Mouse (Mus musculus) ES-Bruce4 (cell line): Measurements from ENCODE around the gene Trak2. TPM values are rescaled to one million over a fixed set of nuclear protein-coding genes. Genes with fewer than 3 reads are reported as not detected.
"Not testable (repeated sequence)": the region's sequence is repeated elsewhere in the genome, so short reads cannot be mapped to it uniquely, and the experiment has no call there.

Source experiments
- H3K27ac ChIP-seq: 2 replicates; pipeline ENCODE4 v1.5.1; 2012; ENCODE audit warnings: low read length, inconsistent platforms; ENCODE audit not compliant: insufficient read depth
- H3K27me3 ChIP-seq: 2 replicates; pipeline ENCODE4 v1.6.1; 2012; ENCODE audit warnings: mild to moderate bottlenecking, low read length, inconsistent platforms; ENCODE audit not compliant: control insufficient read depth, poor library complexity, insufficient read depth, severe bottlenecking
- H3K36me3 ChIP-seq: 2 replicates; pipeline ENCODE4 v1.6.1; 2012; ENCODE audit warnings: inconsistent platforms, mild to moderate bottlenecking, low read length, moderate library complexity; ENCODE audit not compliant: control insufficient read depth, poor library complexity, insufficient read depth, severe bottlenecking
- H3K4me1 ChIP-seq: one replicate; pipeline ENCODE4 v1.8.1; 2011; ENCODE audit warnings: low read length; ENCODE audit not compliant: control insufficient read depth, insufficient read depth
- H3K4me3 ChIP-seq: 2 replicates; pipeline ENCODE4 v1.5.1; 2011; ENCODE audit warnings: low read depth, mild to moderate bottlenecking, low read length
- H3K9ac ChIP-seq: 2 replicates; pipeline ENCODE4 v1.6.1; 2012; ENCODE audit warnings: low read depth, mild to moderate bottlenecking, inconsistent platforms; ENCODE audit not compliant: poor library complexity, severe bottlenecking
- H3K9me3 ChIP-seq: replicated peaks from 2 replicates; pipeline ENCODE4 v1.6.1; 2012; ENCODE audit warnings: mild to moderate bottlenecking, low read length, inconsistent platforms; ENCODE audit not compliant: control insufficient read depth, poor library complexity, insufficient read depth, severe bottlenecking
- CTCF ChIP-seq: IDR thresholded peaks from one replicate; pipeline ENCODE4 v1.8.1; 2011; ENCODE audit warnings: low read depth, low read length
- EP300 ChIP-seq: IDR thresholded peaks from 2 replicates; pipeline ENCODE4 v1.6.1; 2011; ENCODE audit warnings: low read depth, low read length; ENCODE audit not compliant: insufficient read depth
- POLR2A ChIP-seq: IDR thresholded peaks from one replicate; pipeline ENCODE4 v1.8.1; 2011; ENCODE audit warnings: low read length; ENCODE audit not compliant: insufficient read depth
- polyA plus RNA-seq: library from polyadenylated mRNA; stranded (reverse); fragments of >200 nt; gene quantifications from 2 replicates; pipeline ENCODE4 v1.2.4, GENCODE M21; 2011; ENCODE audit warnings: low read depth; ENCODE audit not compliant: missing spikeins, insufficient read depth, insufficient read length

The Trak2 gene
- polyA plus RNA-seq, 1 experiment = 20.2 TPM

DNA sequence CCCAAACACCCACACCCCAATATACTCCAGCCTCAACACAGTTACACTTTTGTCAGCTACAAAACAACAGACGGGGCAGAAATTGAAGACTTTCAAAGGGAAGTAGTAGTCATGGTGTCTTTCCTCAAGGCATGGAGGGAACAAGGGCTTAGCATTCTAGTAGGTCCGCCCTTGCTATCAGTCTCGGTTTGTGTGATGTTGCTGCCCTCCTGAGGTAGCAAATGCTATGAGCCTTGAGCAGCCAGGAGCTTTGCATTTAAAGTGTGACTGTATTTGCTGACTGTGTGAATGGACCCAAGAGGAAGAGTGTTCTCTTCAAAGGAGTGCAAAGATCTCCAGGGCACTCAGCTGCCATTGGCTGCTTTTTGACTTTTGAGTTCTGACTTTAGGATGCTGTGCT is 75.7 kb downstream of the Trak2 start:
- not testable (repeated sequence) for H3K27ac ChIP-seq, H3K4me1 ChIP-seq, H3K9ac ChIP-seq, H3K27me3 ChIP-seq, H3K4me3 ChIP-seq, H3K9me3 ChIP-seq, H3K36me3 ChIP-seq
- TF ChIP-seq CTCF = peak; percentile 26

DNA sequence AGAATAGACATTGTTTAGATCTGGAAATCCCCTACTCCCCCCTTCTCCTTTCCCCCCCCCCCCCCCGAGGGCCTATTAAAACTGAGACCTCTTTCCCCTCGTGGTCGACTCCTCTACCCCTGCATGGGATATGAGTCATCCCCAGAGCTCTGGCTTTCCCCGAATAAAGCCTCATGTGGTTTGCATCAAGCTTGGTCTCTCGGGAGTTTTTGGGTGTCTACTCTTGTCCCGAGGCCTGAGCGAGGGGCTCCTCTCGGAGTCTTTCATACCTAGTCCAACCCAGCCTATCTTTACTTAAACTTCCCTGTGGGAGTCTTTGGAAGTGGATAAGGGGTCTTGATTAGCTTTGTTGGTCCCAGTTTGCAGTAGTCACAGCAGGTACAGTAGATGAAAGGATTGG is 80.8 kb downstream of the Trak2 start:
- not testable (repeated sequence) for H3K27ac ChIP-seq, H3K27me3 ChIP-seq, H3K36me3 ChIP-seq, H3K4me1 ChIP-seq, H3K9ac ChIP-seq, H3K9me3 ChIP-seq, H3K4me3 ChIP-seq

DNA sequence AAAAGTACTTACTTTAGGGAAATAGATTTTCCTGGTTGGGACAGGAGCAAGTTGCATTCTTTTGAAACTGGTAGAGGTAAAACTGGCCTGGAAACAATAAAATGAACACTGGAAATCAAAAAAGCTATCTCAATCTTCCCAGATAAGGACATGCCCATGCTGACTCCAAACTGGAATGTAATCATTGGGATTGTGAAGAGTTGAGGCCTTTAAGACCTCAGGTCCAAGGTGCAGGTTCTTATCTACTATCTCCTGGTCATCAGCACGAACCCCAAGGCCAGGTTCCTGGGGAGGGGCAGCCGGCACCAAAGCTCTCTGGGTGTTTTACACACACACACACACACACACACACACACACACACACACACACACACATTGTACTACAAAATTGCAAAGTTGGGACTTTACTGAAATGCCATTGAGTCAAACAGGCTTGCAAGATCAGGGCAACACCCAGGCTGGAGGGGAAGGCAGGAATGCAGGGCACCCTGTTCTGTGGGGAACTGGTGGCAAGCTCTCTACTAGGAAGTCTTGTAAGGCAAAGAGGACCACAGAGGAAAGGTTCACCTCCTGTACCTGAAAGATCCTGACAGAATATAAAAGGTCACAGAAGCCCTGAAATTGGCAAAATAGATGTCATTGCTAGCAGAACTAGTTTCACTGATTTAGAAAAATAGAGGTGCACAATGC is 81.6 kb downstream of the Trak2 start:
- H3K27me3 ChIP-seq, H3K9me3 ChIP-seq, H3K27ac ChIP-seq, H3K4me3 ChIP-seq, H3K4me1 ChIP-seq, H3K36me3 ChIP-seq, H3K9ac ChIP-seq: not testable (repeated sequence)

DNA sequence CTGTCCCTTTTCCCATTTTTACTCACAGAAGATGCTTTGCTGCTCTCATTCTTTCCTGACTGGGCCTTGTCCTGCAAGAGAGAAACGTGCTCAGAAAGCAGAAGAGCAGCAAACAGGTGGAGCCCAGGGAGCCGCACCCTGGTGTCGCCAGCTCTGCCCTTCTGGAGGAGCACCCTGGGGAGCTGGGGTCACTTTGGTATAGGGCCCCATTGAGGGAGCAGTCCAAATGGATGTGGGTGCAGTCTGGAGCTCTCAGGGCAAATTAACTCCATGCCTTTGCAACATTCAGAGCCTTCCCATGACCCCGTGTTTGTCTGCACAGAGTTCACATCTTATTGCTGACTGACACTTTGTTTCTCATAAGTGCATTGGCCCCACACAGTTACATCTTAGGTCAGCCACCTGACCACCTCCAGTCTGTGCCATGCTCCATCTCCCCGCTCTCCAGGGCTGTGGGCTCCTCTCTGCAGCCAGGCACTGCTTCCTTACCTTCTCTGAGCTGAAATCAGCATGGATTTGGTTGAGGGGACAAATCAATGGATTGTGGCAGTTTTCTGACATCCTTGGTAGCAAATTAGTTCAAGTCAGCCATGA is 82.4 kb downstream of the Trak2 start:
- not testable (repeated sequence) for H3K4me3 ChIP-seq, H3K27ac ChIP-seq, H3K36me3 ChIP-seq, H3K4me1 ChIP-seq, H3K9ac ChIP-seq, H3K9me3 ChIP-seq, H3K27me3 ChIP-seq

DNA sequence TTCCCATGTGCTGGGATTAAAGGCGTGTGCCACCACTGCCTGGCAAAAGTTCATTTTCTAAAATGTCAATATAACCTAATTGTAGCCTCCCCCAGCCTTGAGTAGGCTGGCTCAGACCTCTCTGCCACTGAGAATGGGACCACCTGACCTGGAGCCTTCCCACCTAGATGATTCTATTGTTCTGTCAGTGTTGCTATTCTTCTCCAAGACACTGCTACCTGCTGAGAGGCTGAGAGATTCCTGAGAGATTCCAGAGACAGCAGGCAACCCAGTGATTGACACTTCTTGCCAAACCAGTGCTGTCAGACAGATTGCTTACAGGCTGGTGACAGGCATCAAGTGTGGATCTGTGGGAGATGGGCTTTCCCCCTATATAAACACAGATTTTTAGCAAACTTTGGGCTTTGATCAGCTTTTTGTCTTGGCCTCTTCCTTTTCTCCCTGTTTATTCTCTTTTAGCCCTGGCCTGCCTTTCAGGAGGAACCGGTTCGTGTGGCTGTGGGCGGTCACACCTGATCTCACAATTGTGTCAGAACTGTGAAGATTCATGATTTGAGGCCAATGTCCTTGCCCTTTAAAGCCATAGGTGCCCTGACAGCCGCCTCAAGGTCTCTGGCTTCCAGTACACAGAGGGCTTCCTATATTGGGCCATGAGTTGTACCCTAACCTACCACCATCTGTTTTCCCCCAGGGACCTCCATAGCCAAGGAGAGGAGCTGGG is 83.2 kb downstream of the Trak2 start:
- no peaks in the 10 kb centered on the region for H3K36me3 ChIP-seq
- H3K27me3 ChIP-seq = no peaks in the 10 kb centered on the region
- TF ChIP-seq POLR2A = no peak
- TF ChIP-seq EP300 = no peak
- TF ChIP-seq CTCF = no peak
- H3K9ac ChIP-seq = no peak overlapping the region
- no peak overlapping the region for H3K4me3 ChIP-seq
- peaks cover 2% of the 10 kb centered on the region for H3K4me1 ChIP-seq
- peaks cover 8% of the 10 kb centered on the region for H3K9me3 ChIP-seq
- no peak overlapping the region for H3K27ac ChIP-seq

DNA sequence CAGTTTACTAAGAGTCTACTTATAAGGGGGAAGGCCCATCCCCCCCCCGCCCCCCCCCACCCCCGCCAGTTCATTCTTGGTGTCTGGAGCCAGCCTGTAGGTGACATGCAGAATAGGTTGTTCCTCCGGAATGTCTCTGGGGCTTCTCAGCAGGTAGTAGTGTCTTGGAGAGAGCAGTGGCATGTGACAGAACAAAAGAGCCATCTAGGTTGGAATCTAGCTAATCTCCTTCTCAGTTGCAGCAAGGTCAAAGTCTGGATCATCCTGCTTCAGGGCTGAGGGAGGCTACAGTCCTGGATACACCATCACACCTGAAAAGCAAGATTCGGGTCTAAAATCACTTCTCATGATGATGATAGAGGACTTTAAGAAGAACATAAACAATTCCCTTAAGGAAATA is 87.6 kb downstream of the Trak2 start:
- no peak overlapping the region for H3K4me3 ChIP-seq
- H3K27me3 ChIP-seq = no peaks in the 10 kb centered on the region
- TF ChIP-seq CTCF = no peak
- no peak for TF ChIP-seq POLR2A
- TF ChIP-seq EP300 = no peak

GRCm38 (mm10) chr1:58883279-58883678 is 90.0 kb downstream of the Trak2 start:
- H3K4me3 ChIP-seq, H3K36me3 ChIP-seq: not testable (repeated sequence)
- peaks cover 25% of the 10 kb centered on the region for H3K9me3 ChIP-seq

More for the DNA sequence above, 87.6 kb downstream of the Trak2 start:
- no peak overlapping the region for H3K27ac ChIP-seq
- H3K9me3 ChIP-seq = peaks cover 14% of the 10 kb centered on the region
- peaks cover 2% of the 10 kb centered on the region for H3K4me1 ChIP-seq
- H3K36me3 ChIP-seq = no peaks in the 10 kb centered on the region
- H3K9ac ChIP-seq = no peak overlapping the region

GRCm38 (mm10) chr1:58879291-58879690 is 93.9 kb downstream of the Trak2 start:
- H3K4me3 ChIP-seq, H3K4me1 ChIP-seq, H3K27me3 ChIP-seq, H3K36me3 ChIP-seq, H3K9ac ChIP-seq, H3K27ac ChIP-seq: not testable (repeated sequence)
- peaks cover 23% of the 10 kb centered on the region for H3K9me3 ChIP-seq

More at GRCm38 (mm10) chr1:58883279-58883678, 90.0 kb downstream of the Trak2 start:
- H3K4me1 ChIP-seq, H3K27ac ChIP-seq, H3K9ac ChIP-seq, H3K27me3 ChIP-seq: not testable (repeated sequence)

- not testable (repeated sequence) for H3K4me1 ChIP-seq, H3K27ac ChIP-seq, H3K4me3 ChIP-seq, H3K9ac ChIP-seq, H3K27me3 ChIP-seq, H3K36me3 ChIP-seq
- H3K9me3 ChIP-seq = peaks cover 20% of the 10 kb centered on the region
Measured at GRCm38 (mm10) chr1:58876500-58876899, 96.7 kb downstream of the Trak2 start.
